Mouse (Mus musculus) frontal cortex, postnatal 14 days (tissue): ENCODE results near the gene Hist1h4d.
"Not testable (repeated sequence)": the region's sequence is repeated elsewhere in the genome, so short reads cannot be mapped to it uniquely, and the experiment has no call there.

Source experiments
- DNase-seq, 2 experiments: peaks; one replicate each; pipeline ENCODE4 v3.0.0; 2022; ENCODE audit warnings: low spot score in 2 of 2

Gene Hist1h4d

GRCm38 (mm10) chr13:23581408-23582218 is at the start of gene Hist1h4d:
Hist1h4d (plus strand) TSS chr13:23581598.
- peak; percentile 97 for DNase-seq

GRCm38 (mm10) chr13:23532262-23533075 is 48.9 kb upstream of the Hist1h4d start:
- no peak for DNase-seq

- peak; percentile 54 to 66 for DNase-seq
These were observed 47.6 kb upstream of the Hist1h4d start, which contains the start of gene Hist1h2af for GRCm38 (mm10) chr13:23533560-23534367. Hist1h2af (plus strand) TSS chr13:23533906.

DNA sequence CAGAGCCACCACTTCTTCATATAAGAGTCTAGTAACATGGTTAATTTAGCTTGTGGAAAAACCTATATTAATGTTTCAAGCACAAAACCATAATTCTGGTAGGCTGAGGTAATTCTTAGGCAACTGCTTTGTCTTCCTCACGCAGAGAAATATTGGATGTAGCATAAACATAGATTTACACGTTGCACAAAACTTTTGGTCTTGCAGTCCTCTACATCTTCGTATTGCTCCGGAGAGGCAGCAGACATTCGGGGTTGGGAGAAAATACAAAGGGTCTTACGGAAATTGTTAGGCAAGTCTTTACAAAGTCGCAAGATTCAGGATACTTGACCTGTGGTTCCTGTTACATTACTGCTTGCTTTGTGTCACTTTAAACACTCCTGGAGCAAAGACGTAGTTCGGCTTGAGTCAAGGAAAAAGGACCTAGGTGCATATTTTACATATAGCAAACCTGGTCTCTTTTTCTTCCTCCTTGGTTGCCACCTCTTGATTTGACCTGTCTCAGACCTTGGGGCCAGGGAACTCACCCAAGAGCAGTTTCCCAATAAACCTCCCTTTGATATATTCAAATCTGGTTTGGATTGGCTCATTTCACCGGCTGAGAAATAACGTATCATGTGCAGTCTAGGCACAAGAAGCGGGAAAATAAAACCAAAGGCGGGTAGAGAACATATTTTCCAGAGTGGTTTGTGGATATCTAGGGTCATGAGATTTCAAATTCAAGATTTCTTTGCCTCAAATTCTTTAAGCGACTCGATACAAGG is 46.8 kb upstream of the Hist1h4d start:
- no peak for DNase-seq

- peak; percentile 89 to 90 for DNase-seq
These were observed 46.0 kb upstream of the Hist1h4d start, which contains the start of gene Hist1h3g for GRCm38 (mm10) chr13:23535137-23536075. Hist1h3g (plus strand) TSS chr13:23535422.

DNA sequence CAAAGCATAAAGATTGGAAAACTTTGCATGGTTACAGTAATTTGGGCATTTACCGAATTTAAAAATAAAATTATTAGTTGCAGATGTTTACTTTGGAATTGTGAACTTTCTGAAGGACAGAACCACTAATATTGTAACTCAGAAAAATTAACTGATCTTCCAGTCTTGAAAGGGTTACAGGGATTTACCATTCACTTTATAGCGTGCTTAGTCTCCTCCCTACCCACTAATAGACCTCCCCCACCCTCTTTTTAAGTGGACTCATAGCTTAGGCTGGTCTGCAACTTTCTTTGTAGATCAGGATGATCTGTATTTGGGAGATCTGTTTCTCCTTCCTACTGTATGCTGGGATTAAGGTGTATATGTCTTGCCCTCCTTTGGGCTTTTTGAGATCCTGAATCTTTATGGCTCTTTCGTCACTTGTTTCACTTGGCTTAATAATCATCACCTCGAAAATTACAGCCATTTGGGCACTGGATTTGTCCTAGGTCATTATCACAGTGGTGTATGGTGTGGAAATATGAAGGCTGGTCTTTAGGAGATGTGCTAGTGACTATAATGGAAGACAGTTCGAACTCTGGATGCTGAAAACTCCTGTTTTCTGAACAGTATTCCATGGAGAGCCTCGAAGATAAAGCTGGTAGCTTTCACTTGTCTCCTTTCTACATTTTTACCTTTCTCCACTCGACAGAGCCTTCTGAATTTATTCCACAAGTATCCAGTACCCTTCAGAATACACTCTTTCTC is 45.1 kb upstream of the Hist1h4d start:
- DNase-seq, result no peak

- no peak for DNase-seq
These were observed 44.2 kb upstream of the Hist1h4d start for GRCm38 (mm10) chr13:23537006-23537710.

- no peak for DNase-seq
These were observed 43.1 kb upstream of the Hist1h4d start for GRCm38 (mm10) chr13:23538249-23538648.

GRCm38 (mm10) chr13:23539821-23540220 is 41.6 kb upstream of the Hist1h4d start:
- DNase-seq, result not testable (repeated sequence)

DNA sequence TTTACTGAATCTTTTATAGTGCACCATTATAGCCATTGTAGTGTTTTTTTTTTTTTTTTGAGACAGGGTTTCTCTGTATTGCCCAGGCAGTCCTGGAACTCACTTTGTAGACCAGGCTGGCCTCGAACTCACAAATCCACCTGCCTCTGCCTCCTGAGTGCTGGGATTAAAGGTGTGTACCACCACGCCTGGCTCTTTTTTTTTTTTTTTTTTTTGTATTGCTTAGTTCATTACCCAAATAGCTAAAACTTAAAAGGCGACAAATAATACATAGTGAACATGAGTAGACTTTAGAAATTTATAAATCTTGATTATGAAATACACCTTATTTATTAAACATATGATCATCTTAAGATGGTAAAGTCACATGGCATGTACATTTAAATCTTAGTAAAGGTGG is 39.9 kb upstream of the Hist1h4d start:
- DNase-seq, result no peak

GRCm38 (mm10) chr13:23542225-23542980 is 39.0 kb upstream of the Hist1h4d start:
- DNase-seq, result not testable (repeated sequence)

GRCm38 (mm10) chr13:23542999-23543607 is 38.3 kb upstream of the Hist1h4d start, which contains the start of gene Hist1h2bh:
Hist1h2bh (minus strand) TSS chr13:23543392.
- peak; percentile 60 to 69 for DNase-seq

DNA sequence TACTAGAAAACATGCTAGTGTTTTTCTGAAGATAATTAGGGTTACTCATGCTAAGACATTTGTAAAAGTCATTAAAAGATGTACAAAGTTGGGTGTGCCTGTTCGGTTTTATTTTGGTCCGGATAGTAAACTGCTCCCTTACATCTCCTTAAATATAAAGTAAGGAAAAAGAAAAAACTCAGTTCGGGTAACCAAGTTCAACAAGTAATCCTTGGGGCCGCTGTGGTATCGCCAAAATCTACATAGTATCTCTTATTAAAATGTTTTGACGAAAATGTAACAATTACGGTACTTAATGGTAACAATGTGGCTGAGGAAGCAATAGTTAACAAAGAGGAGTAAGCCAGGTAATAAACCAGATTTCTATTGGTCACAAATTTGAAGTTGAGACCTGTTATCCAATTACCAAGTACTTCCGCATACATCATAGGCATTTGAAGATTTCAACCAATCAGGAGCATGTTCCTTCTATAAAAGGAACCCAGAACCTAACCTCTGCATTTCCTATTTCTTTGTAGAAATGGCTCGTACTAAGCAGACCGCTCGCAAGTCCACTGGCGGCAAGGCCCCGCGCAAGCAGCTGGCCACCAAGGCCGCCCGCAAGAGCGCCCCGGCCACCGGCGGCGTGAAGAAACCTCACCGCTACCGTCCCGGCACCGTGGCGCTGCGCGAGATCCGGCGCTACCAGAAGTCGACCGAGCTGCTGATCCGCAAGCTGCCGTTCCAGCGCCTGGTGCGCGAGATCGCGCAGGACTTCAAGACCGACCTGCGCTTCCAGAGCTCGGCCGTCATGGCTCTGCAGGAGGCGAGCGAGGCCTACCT is 37.2 kb upstream of the Hist1h4d start, which contains the start of gene Hist1h3f:
Gene Hist1h3f, plus strand, starts transcription at position 88 of the 822 bp plus-strand sequence.
- DNase-seq, result peak; percentile 60 to 67

DNA sequence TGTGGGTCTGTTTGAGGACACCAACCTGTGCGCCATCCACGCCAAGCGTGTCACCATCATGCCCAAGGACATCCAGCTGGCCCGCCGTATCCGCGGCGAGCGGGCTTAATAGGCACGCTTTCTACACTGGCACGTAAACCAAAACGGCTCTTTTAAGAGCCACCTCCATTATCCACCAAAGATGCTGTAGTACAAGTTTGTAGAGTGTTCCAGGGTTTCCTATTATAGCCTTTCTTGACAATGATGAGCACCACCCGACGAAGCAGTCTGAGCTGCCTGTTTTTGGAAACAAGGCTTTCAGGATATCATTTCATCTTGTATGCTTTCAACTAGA is 36.6 kb upstream of the Hist1h4d start:
- not testable (repeated sequence) for DNase-seq

DNA sequence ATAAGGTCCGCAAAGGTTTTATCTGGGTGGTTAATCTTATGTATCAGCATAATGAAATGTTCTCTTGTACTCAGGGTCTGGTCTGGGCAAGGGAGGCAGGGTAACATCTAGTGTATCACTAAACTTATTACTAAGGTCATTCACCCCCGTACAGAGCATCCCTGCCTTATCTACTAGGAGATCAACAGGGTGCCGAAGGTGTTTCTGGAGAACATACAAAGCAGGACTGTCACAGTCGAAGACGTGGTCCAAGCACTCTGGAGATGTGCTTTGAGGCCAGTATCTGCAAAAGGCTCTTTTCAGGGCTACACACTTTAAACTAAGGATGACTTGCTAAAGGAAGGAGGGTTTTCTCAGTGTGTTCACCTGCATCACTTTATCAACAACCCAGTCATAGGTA is 34.7 kb upstream of the Hist1h4d start:
- DNase-seq, result no peak

DNA sequence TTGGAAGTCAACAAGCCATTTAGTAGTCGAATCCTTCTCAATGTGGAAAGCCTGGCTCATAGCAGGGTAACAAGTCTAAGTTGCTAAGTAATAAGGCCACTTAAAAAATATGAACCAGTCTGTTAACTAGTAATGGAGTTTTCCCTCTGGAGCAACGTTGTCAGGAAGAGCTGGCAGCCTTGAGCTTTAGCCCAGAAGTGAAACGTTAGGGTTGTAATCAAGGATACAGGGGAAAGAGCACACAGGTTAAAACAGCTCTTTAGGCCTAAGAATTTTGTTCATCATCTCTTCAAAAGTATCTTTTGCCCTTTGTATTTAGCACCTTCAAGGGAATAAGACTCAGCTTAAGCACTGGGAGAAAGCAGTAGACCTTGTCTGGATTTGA is 30.6 kb upstream of the Hist1h4d start:
- DNase-seq, result no peak
